Mouse (Mus musculus): ENCODE results near the gene Slc41a1.
"Not testable (repeated sequence)": the region's sequence is repeated elsewhere in the genome, so short reads cannot be mapped to it uniquely, and the experiment has no call there.

The Slc41a1 gene

DNA sequence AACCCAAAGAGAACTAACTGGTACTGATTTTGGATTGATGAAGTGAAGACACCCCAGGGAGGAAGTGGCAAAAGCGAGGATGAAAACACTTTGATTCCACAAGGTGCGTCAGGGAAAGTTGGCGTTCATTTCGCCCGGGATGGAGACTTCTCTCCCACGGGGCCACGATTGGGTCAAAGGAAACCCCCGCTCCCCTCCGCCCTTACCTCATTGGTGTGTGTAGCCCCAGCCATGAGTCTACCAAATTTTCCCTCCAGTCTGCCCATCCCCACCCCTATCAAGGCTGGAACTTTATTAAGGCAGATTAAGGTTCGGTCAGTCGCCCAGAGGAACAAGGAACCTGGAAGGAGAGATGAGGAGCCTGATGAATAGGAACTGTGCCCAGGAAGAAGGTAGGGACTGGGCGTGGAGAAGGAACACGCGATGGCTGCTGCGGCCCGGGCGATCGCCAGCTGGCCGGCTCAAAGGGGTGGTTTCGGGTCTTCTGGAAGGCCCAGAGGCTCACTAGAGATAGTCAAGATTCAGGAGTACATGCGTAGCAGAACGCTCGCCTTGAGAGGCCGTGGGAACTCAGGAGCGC, at the start of gene Slc41a1:
Gene Slc41a1 (plus strand): TSS at position 287 of the 580 bp plus-strand sequence.
- no peak for DNase-seq (ENCODE audit: low read depth)

- DNase-seq (ENCODE audit: low read depth), result no peak
Observed at GRCm38 (mm10) chr1:131794591-131794990, 32.7 kb upstream of the Slc41a1 start.

DNA sequence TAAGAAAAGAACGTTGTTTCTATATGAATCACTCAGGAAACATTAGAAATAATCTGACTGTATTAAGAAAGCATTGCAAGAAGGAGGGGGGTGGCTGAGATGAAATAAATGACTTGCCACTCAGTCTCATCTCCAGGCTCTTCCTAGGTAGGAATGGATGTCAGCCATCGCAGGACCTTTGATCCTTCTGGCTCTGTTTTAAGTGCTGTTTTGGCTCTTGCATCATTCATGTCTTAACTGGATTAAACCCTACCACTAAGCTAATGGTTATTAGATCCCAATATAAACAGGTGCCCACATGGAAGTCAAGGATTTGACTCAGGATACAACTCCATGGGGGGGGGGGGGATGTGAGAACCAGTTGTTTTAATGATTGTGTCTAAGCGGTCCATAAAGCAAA, 32.1 kb upstream of the Slc41a1 start:
- no peak for DNase-seq (ENCODE audit: low read depth)

- no peak for DNase-seq (ENCODE audit: low read depth)
Observed at GRCm38 (mm10) chr1:131797202-131797909, 29.9 kb upstream of the Slc41a1 start, which contains the start of gene Pm20d1. Pm20d1 (plus strand) TSS chr1:131797381.

- peak; percentile 17 for DNase-seq (ENCODE audit: low read depth)
Observed at GRCm38 (mm10) chr1:131800001-131800400, 27.3 kb upstream of the Slc41a1 start.

GRCm38 (mm10) chr1:131801071-131801470, 26.2 kb upstream of the Slc41a1 start:
- no peak for DNase-seq (ENCODE audit: low read depth)

GRCm38 (mm10) chr1:131802652-131803051, 24.6 kb upstream of the Slc41a1 start:
- no peak for DNase-seq (ENCODE audit: low read depth)

DNA sequence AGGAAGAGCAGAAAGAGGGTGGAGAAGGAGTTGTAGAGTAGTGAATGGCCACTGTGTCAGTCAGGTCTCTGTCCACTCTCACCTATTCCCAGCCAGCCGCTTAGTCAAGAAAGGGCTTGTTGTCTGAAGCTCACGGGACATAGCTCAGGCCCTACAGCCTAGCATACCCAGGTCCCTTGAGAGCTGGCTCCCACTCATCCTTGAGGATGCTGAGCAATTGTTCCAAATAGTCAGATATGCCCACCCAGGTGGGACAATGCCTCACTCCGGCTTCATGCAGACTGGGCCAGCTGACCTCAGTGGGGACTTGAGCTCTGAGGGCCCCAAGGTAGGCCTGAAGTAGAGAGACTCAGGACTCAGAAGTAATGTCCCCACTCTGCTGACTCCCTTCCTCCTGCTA, 23.1 kb upstream of the Slc41a1 start:
- no peak for DNase-seq (ENCODE audit: low read depth)

DNA sequence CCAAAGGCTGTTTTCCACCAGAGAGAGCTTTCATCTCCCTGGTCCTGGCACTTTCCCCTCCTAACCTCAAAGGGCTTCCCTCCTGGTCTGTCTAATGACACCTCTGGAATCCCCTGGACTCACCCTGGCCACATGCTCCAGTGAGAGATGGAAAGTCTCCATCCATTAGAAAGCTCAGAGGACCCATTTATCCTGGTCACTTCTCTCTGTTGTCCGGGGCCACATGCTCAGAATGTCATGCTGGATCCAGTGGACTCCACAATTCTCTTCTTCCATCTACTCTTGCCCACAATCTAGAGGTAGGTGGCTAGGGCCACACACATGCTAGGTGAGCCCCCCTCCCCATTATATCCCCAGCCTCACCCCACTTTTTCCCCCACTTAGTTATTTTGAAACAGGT, 18.3 kb upstream of the Slc41a1 start:
- no peak for DNase-seq (ENCODE audit: low read depth)

DNA sequence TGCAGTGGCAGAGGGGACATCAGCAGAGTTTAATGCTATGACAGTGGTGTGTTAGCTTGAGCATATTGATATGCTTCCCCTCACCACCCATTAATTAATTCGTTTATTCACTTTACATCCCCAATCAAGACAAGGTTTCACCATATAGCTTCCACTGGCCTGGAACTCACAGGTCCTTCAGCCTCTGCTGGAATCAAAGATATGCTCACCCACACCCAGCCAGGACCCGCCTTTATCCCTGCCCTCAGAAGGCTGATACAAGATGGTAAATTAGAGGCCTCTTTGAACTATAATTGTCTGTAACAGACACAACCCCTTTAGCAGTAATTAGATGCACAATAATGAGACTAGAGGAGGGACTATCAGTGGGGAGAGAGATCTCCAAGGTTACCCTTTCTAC, 17.6 kb upstream of the Slc41a1 start:
- no peak for DNase-seq (ENCODE audit: low read depth)

DNA sequence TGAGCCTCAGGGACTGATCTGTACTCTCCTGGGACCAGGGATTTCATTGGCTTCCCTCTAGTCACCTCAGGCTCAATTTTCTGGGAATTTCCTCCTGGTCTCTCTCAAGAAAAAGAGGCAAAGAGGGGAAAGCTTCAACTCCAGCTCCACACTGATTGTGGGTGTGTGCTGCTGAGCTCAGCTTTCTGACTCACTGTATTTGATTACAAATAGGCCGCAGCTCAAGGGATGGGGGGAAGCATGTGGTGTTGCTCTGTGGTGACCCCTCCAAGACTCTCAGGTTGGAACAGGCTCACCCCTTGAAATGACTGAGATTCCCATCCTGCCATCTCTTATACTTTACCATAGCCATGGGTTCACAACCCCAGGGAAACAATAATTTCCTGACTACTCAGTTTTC, 15.9 kb upstream of the Slc41a1 start:
- DNase-seq (ENCODE audit: low read depth), result no peak

- DNase-seq (ENCODE audit: low read depth), result no peak
Observed at GRCm38 (mm10) chr1:131812006-131812405, 15.3 kb upstream of the Slc41a1 start.

DNA sequence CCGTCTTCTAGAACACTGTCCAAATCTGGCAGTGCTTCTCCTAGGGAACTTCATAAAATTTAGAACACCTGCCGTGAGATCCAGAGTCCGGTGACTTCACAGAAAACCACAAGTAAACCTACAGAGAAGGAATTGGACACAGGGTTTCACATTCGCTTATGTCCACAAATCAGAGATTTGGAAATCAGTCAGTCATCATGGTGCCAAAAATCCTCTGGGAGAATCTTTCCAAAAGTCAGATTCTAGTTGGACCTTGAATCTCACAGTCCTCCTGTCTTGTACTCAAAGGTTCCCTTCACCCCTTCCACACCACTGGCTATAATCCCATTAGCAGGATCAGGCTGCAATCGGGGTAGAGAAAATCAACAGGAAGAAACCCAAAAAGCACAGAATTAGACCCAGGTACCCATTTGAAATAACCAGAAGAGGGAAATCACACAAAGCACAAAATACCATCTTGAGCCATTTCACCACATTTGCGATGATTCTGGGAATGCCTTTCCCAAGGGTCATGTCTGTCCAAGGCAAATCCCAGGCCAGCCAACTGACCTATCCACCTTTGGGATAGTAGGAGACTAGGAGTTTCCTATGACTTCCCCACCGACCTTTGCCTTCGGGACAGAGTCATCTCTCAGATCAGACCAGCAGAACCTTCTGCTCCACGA, 14.5 kb upstream of the Slc41a1 start:
- no peak for DNase-seq (ENCODE audit: low read depth)

GRCm38 (mm10) chr1:131813731-131814130, 13.6 kb upstream of the Slc41a1 start:
- no peak for DNase-seq (ENCODE audit: low read depth)

DNA sequence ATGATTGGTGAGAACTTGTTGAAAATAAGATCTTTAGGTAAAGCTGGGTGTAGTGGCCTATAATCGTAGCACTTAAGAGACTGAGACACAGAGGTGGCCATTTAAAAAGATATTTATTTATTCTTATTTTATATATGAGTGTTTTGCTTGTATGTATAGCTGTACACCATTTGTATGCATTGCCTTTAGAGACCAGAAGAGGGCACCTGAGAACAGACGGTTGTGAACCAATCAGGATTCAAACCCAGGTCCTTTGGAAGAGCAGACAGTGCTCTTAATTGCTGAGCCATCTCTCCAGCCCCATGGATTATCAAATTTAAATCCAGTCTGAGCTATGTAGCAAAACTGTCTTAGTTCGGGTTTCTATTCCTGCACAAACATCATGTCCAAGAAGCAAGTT, 13.1 kb upstream of the Slc41a1 start:
- DNase-seq (ENCODE audit: low read depth), result peak; percentile 39

DNA sequence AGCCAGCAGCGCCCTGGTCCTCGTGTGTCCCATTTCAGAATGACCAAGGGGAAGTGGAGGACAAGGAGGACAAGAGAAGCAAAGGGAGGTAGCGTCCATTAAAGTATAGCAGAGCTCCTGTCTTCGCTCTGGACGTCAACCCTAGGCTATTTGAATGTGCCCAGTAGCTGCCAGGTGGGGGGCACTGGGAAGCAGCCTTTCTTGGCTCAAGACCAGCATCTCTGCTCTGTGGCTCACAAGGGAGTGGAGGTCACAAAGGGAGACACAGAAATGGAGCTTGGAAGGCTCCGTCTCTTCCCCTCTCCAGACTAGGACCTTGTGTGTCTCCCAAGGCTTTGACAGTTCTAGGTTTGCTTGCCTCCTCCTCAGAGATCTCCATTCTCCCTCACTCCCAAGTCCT, 10.4 kb upstream of the Slc41a1 start:
- no peak for DNase-seq (ENCODE audit: low read depth)

DNA sequence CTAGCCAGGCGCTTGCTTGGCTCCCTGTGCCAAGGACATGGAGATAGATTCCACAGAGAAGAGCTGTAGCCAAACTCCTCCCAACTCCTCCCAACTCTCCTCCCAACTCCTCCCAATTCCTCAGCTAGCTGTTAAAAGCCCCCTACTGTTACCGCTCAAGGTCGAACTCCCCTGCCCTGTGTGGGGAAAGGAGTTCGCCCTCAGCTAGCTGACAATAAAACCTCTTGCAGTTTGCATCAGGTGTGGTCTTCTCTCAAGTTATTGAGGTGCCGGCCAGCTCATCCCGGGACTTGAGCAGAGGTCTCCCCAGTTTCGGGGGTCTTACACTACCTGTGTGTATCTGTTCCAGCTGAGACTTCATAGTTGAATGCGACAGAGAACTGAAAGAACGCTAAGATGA, 6.9 kb upstream of the Slc41a1 start:
- not testable (repeated sequence) for DNase-seq (ENCODE audit: low read depth)

GRCm38 (mm10) chr1:131820887-131821328, 6.4 kb upstream of the Slc41a1 start:
- DNase-seq (ENCODE audit: low read depth), result no peak

GRCm38 (mm10) chr1:131822292-131822691, 5.0 kb upstream of the Slc41a1 start:
- DNase-seq (ENCODE audit: low read depth), result no peak

DNA sequence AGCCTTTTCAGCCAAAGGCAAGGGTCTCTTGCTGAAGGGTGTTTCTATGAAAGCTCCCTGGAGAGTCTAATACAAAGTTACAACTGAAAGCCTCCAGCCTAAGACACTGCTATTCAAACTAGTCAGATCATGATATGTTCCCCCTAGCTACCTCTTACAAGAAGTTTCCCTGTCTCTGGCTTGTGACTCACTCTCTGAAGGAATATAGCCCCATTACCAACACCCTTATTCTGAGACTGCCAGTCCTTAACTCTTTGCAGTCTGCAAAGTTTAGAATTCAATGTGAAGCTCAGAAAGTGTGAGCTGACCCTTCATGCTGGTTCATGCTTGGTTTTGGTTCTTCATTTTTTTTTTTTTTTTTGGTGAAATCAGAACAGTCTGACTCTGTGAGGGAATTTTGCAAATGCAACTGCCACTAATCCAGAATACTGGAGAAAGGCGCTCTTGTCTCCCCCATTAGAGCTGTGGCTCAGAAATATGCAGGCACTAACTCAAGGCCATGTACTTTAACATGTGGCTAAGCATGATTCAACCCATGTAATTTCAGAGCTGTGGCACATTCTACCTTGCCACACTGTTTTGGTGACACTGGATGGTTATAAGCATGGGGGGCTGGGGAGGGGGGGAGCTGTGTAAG, 4.3 kb upstream of the Slc41a1 start:
- no peak for DNase-seq (ENCODE audit: low read depth)

DNA sequence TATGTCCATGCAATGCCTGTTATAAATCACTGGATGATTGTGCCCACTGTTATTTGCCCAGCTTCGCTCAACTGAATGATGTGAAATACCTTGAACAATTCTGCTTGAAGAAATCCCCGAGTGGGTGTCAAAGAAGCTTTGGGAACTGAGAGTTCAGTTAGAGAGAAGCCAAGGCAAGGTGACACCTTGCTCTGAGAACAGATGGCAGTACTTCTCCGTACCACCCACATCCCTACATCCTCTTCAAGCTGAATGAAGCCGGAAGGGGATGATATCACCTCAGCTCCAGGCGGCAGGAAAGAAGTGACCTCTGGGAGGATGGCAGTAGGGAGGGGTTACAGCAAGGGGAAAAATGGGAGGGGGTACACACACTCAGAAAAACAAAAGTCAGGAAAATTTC, 3.7 kb upstream of the Slc41a1 start:
- DNase-seq (ENCODE audit: low read depth), result no peak

DNA sequence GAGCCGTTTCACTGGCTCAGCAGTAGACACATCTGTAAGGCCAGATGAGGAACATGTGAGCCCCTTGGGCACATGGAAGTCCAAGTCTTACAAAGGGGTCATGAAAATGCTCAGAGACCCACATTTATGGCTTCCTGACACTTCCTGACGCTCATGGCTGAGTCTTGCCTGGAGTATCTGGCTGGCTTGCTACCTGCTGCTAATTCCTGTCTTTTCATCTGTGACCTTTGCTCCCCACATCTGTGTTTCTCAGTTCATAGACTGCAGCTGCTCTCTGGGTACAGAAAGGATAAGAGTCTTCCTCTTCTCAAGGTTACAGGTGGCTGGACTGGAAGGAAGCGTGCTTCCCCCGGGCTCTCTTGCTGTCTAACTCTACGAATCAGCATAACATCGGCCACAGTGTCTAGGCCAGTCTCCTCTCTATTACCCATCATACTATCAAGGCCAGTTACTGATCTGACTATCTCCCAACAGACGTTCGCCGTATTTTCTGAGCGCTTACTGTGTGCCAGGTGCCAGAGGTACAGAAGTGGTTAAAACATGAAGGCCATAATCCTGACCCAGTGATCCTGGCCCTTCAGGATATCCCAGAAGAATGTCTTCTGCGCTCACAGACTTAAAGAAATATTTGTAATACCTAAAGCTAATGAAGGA, 2.6 kb upstream of the Slc41a1 start:
- no peak for DNase-seq (ENCODE audit: low read depth)

Measured in 416B (cell line).